Mouse (Mus musculus): Measurements from ENCODE around the gene Nup50.
A peak's percentile ranks its signal among the peaks of the same experiment; 100 is the strongest.
"Not testable (repeated sequence)": the region's sequence is repeated elsewhere in the genome, so short reads cannot be mapped to it uniquely, and the experiment has no call there.

The Nup50 gene

GRCm38 (mm10) chr15:84922884-84923507 is at the start of gene Nup50:
Gene Nup50 (plus strand): TSS chr15:84923411.
- peak; percentile 97 to 99 for DNase-seq (ENCODE audit: low read depth in 1 of 2, low spot score in 2 of 2)

DNA sequence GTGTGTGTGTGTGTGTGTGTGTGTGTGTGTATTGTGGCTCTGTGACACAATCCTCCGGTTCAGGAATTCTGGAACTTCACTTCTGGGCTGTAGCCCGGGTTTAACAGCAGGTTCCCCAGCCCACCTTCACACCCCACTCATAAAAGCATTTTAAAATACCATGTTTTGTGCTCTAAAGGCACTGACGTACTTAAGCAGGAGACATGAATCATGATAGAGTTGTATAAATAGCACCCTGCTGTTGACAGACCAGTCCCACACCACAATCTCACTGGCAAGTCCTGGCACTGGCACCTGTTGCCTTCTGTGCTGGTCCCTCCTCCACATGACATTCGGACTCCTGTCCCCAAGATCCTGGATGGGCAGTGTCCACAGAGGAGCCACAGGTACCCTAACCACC is 49.3 kb upstream of the Nup50 start:
- no peak for DNase-seq (ENCODE audit: low read depth in 1 of 2, low spot score in 2 of 2)

GRCm38 (mm10) chr15:84877029-84877815 is 46.0 kb upstream of the Nup50 start:
- DNase-seq (ENCODE audit: low read depth in 1 of 2, low spot score in 2 of 2): no peak

DNA sequence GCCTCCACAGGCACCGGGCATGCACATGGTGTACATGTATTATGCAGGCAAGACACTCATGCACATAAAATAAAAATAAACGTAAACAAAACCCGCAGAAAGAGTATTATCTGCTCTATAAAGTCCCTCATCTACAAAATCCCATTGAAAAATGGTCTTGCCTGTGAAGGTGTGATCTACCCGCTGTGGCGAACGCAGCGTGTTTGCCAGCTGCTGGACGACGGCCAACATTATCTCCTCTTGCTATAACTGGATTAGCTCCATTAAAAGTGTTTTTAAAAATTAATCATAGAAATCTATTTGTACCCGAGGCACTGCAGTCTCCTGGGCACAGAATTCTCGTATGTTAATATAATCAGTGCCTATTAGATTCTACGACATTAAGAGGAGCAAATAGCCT is 35.1 kb upstream of the Nup50 start:
- no peak for DNase-seq (ENCODE audit: low read depth in 1 of 2, low spot score in 2 of 2)

GRCm38 (mm10) chr15:84891246-84891645 is 32.0 kb upstream of the Nup50 start:
- no peak for DNase-seq (ENCODE audit: low read depth in 1 of 2, low spot score in 2 of 2)

DNA sequence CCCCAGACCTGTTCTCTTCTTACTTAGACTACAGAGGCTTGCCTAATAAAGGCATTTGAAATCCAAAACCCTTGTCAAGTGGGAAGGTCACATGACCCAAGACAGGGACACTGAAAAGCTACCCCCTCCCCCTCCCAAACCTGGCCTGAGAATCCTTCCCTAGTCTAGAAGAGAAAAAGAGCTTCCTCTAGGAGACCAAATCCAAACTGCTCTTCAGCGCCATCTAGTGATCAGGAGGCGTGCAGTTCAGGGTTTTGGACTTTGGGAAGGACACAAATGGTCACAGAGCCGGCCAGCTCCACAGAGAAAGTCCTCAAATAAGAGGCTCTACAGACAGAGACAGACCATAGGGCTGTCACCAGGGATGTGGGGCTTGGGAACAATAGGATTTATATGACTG is 31.6 kb upstream of the Nup50 start:
- peak in 1 of 2 experiments; percentile 30 for DNase-seq (ENCODE audit: low read depth in 1 of 2, low spot score in 2 of 2)

GRCm38 (mm10) chr15:84896216-84896615 is 27.0 kb upstream of the Nup50 start:
- not testable (repeated sequence) for DNase-seq (ENCODE audit: low read depth in 1 of 2, low spot score in 2 of 2)

DNA sequence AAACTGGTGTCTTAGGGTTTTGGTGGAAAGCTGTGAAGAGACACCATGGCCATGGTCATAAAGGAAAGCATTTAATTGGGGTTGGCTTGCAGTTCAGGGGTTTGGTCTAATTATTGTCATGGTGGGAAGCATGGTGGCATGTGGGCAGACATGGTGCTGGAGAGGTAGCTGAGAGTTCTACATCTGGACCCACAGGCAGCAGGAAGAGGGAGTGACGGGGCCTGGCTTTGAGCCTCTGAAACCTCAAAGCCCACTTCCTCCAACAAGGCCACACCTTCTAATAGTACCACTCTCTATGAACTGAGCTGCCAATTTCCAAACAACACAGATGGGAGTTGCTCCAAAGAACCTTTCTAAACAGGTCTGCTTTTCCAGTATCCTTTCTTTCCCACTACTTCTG is 26.5 kb upstream of the Nup50 start:
- no peak for DNase-seq (ENCODE audit: low read depth in 1 of 2, low spot score in 2 of 2)

- DNase-seq (ENCODE audit: low read depth in 1 of 2, low spot score in 2 of 2): no peak
Measured at GRCm38 (mm10) chr15:84898077-84898476, 25.1 kb upstream of the Nup50 start.

DNA sequence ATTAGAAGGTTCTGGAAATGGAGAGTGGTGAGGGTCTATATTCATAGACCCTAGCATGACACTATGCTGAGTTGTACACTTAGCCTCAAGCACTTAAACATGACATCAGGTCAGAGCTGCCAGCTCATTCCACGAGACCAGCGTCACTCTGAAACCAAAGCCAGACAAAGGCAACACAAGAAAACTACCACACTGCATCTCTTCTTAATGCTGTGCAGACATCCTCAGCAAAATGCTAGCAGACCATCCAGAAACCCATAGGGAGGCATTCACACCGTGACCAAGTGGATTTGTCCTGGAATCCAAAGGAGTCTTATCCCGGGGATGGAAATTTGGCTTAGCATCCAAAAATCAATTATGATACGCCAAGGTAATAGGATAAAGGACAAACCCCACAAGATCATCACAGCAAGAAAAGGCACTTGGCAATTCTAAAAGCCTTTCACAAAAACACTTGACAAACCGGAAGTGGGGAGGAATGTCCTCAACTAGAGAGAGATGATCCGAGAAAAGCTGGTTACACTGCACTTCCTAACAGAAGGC is 19.3 kb upstream of the Nup50 start:
- no peak for DNase-seq (ENCODE audit: low read depth in 1 of 2, low spot score in 2 of 2)

DNA sequence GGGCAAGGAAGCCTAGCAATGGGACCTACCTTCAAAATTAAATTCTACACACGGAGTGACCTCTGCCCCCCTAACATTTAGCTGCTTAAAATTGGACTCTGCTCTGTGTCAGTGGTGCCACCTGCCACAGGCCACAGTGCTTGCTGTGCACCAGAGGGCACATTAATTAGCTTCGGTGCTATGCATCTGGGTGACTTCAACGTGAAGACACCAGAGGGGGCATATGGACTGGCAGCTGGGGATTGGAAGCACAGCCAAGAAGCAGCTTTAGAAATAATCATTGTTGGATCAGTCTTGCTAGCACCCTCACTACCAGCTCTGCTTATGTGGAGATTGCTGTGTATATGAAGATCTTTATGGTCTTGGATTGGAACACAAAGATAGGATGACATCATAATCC is 10.0 kb upstream of the Nup50 start:
- DNase-seq (ENCODE audit: low read depth in 1 of 2, low spot score in 2 of 2): no peak

GRCm38 (mm10) chr15:84919938-84920337 is 3.3 kb upstream of the Nup50 start, which contains the start of gene Gm29666:
Gene Gm29666 (minus strand): TSS chr15:84920038.
- DNase-seq (ENCODE audit: low read depth in 1 of 2, low spot score in 2 of 2): no peak

GRCm38 (mm10) chr15:84923508-84924181 is 434 bp downstream of the Nup50 start:
- peak in 1 of 2 experiments; percentile 34 for DNase-seq (ENCODE audit: low read depth in 1 of 2, low spot score in 2 of 2)

DNA sequence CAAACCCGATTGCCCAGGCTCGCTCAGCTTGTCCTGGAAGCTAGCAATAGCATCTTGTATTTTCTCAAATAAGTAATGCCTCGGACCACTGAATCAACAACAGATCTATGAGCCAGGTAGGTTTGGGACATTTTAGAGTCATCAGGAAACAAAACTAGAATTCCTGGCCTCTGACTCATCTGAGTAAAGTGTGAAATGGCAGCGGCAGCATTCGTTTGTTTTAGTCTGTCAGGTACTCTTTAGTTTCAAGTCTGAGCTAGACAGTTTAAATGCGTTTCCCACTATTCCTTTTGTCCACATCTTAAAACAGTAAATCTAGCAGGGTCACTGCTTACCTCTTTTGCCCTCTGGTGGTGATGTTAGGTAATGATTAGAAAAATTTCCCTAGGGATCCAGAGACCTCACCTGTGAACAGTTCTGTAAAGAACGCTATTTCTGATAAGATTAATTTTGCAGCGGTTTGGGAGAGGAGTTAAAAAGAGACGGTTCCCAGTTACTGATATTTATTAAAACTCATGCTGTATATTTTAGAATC is 1.6 kb downstream of the Nup50 start:
- DNase-seq (ENCODE audit: low read depth in 1 of 2, low spot score in 2 of 2): no peak

DNA sequence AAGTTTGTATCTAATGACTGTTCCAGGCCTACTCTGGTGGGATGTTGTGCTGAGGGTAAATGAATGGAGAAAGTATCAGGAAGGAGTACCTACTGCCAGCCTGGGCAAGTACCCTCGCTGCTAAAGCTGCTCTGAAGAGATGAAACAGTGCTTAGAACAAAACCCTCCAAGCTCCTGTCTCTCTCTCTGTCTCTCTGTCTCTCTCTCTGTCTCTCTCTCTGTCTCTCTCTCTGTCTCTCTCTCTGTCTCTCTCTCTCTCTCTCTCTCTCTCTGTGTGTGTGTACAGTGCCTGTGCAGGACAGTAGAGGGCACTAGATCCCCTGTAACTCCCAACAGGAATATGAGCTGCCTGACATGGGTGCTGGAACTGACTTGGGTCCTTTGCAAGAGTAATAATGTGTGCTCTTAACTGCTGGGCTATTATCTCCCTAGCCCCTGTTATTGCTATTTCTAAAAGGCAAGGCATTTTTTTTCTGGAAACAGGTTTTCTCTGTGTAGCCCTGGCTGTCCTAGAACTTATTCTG is 2.3 kb downstream of the Nup50 start:
- DNase-seq (ENCODE audit: low read depth in 1 of 2, low spot score in 2 of 2): no peak

- DNase-seq (ENCODE audit: low read depth in 1 of 2, low spot score in 2 of 2): no peak
Measured at GRCm38 (mm10) chr15:84932351-84932750, 9.1 kb downstream of the Nup50 start.

GRCm38 (mm10) chr15:84934901-84935300 is 11.7 kb downstream of the Nup50 start:
- no peak for DNase-seq (ENCODE audit: low read depth in 1 of 2, low spot score in 2 of 2)

DNA sequence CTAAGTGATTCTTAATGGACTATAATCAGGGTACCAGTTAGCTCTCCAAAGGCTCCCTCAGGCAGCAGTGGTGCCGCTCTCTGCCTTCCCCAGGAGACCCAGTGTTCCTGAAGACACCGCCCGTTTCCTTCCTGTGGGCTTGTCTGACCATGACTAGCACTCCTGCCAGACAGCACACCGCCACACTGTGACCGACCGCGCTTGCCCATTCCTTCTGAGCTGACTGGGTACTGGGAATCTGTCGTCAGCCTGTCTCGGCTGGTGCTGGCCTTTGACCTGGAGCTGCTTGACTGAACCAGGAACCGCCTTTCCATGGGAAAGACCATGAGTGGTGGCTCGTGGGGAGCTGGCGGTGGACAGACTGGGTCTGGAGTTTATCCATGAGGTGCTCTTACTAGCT is 16.9 kb downstream of the Nup50 start:
- DNase-seq (ENCODE audit: low read depth in 1 of 2, low spot score in 2 of 2): no peak

DNA sequence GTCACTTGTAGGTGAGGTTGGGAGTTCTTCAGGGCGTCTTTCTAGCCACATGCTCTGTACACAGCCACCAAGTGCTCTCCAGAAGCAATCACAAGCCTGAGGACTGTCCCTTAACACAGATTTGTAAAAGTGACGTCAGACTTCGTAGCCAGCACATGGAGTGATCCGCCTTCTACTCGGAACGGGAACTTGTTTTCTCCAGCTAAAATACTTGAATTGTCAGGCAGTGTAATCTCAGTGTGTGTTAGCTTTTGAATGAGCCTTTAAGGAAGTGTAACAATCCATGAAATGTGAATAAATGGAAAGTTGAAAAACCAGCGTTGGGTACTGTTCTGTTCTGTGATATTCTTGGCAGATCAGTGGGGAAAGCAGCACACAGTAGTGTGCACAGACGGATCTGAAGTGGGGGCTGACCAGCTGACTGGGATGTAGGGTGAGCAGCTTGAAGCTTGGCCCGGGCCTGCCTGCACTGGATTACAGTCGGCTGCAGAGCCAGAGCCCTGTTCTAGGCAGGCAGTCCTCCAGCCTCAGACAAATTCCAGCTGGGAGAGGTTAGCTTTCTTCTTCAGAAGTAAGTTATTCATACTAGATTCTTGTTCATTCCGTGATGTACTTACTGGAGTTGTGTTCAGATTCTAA is 19.6 kb downstream of the Nup50 start:
- no peak for DNase-seq (ENCODE audit: low read depth in 1 of 2, low spot score in 2 of 2)

GRCm38 (mm10) chr15:84944319-84944718 is 21.1 kb downstream of the Nup50 start:
- DNase-seq (ENCODE audit: low read depth in 1 of 2, low spot score in 2 of 2): no peak

DNA sequence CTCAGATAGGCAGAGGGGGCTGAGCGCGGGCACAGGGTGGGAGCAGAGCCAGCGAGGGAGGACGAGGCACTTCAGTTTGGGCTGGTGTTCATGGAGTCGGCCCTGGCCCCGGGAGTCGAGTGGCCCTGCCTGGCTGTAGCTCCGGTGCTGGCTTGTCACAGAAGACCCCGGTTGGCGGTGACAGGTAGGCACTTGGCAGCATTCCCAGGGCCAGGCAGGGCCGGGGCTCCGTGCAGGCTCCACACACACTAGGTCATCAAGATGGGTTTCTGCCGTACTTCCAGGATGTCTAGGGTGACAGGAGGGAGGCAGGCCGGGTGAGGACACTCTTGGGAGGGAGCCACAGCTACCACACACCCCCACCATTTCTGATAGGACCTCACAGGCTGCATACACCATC is 25.8 kb downstream of the Nup50 start:
- no peak for DNase-seq (ENCODE audit: low read depth in 1 of 2, low spot score in 2 of 2)
